Mouse (Mus musculus): ENCODE measurements around the gene Kcnt1. TPM values are rescaled to one million over a fixed set of nuclear protein-coding genes. Genes with fewer than 3 reads are reported as not detected.
"Not testable (repeated sequence)": the region's sequence is repeated elsewhere in the genome, so short reads cannot be mapped to it uniquely, and the experiment has no call there.

Kcnt1 gene
- polyA plus RNA-seq (2015; fragmentation: Nextera tagmentation; extraction: Ambion mirVana) = 0.19 and 0.30 TPM in 2 replicates

DNA sequence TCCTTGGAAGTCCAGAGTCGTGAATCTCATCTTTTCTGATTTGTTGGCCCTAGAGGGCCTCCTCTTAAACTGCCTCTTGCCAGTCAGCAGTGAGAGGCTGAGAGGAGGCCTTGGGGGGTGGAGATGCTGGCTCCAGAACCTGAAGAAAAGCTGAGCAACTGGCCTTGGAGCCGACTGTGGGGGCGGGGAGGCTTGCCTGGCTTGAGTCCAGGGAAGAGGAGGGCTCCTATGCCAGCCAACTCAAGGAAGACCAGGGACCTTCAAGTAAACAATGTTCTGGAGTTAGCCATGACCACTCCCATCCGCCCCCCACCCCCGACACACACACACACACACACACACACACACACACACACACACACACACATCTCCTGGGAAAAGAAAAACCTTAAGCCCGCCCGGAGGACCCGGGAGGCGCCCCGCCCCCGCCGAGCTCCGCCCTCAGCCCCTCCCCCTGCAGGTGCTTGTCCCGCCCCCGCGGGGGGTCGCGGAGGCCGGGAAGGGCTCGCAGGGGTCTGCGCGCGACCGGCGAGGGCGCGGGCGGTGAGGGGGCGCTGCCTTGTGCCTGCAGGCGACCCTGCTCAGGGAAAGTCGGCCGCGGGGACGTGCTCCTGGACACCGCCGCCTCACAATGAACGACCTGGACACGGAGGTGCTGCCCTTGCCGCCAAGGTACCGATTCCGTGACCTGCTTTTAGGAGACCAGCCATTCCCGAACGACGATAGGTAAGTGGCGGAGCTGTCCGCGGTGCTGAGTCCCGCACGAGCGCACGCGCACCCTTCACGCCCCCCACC is at the start of gene Kcnt1:
Gene Kcnt1 (plus strand): TSS at position 398 of the 795 bp plus-strand sequence.
- Histone ChIP-seq H3K4me1 (replicated peaks; ENCODE audit: control insufficient read depth, insufficient read depth) (no peaks in the 10 kb centered on the region; the same call in 1 of the 2 replicates), H3K9ac (ENCODE audit: low read length) (no peak within 1 kb of the TSS), H3K4me2 (replicated peaks; ENCODE audit: low read depth) (peak within 1 kb of the TSS; percentile 74), H3K36me3 (ENCODE audit: control insufficient read depth, insufficient read depth, low read length) (no peaks in the 10 kb centered on the region), H3K27ac (replicated peaks) (no peak within 1 kb of the TSS), H3K9me3 (ENCODE audit: control insufficient read depth, low read length) (no peaks in the 10 kb centered on the region), H3K27me3 (ENCODE audit: control insufficient read depth, insufficient read depth, low read length) (no peaks in the 10 kb centered on the region), H3K4me3 (ENCODE audit: low read depth, low read length) (peak within 1 kb of the TSS; percentile 39)
- DNase-seq (ENCODE audit: low spot score) (peak; percentile 48), ATAC-seq (ENCODE audit: low FRiP score, low TSS enrichment) (peak; percentile 46; the same call in 1 of the 2 replicates)
- TF ChIP-seq EP300 (optimal IDR thresholded peaks at IDR 0.05) (no peak), CTCF (IDR thresholded peaks at IDR 0.05; ENCODE audit: low read depth) (no peak)
- 2% methylated on average over 44 of the region's 53 CpGs for WGBS

DNA sequence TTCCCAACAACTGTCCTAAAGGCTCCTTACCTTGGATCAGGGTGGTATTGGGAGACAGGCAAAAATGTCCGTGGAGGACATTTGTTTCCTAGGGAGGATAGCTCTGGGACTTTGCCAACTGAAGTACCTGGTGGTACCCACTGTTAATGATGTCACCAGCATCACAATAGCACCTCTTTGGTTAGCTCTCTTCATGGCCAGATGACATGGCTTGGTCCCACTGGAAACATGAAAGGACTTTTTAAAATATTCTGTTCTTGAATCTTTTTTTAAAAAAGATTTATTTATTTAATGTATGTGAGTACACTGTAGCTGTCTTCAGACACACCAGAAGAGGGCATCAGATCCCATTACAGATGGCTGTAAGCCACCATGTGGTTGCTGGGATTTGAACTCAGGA is 47.8 kb upstream of the Kcnt1 start, which contains the start of gene Glt6d1:
Gene Glt6d1 (minus strand): TSS at position 101 of the 400 bp plus-strand sequence.
- H3K4me1 ChIP-seq (replicated peaks; ENCODE audit: control insufficient read depth, insufficient read depth); H3K9me3 ChIP-seq (ENCODE audit: control insufficient read depth, low read length); H3K4me3 ChIP-seq (ENCODE audit: low read depth, low read length); H3K27me3 ChIP-seq (ENCODE audit: control insufficient read depth, insufficient read depth, low read length); ATAC-seq (ENCODE audit: low FRiP score, low TSS enrichment); DNase-seq (ENCODE audit: low spot score); H3K36me3 ChIP-seq (ENCODE audit: control insufficient read depth, insufficient read depth, low read length); H3K4me2 ChIP-seq (replicated peaks; ENCODE audit: low read depth); H3K27ac ChIP-seq (replicated peaks); H3K9ac ChIP-seq (ENCODE audit: low read length): not testable (repeated sequence)
- WGBS = 74% methylated on average over 1 of the region's 1 CpGs

DNA sequence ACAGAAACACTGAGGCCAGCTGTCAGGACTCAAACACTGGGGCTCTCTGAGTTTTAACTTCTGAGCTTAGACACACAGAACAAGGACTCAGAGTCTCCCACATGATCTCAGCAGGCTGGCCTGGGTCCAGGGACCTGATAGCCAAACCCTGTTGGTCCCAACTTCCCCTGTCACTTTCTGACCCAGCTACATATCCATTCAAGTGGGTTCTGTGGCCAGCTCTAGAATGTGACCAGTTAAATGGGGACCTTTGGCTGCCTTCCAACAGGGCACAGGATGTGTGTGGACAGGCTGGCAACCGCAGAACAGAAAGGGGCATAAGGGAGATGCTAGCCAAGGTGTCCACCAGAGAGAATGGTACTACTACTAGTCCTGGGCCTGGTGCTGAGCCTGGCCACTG is 40.7 kb upstream of the Kcnt1 start, which contains the start of gene Lcn9:
Gene Lcn9 (plus strand): TSS at position 348 of the 400 bp plus-strand sequence.
- no peak within 1 kb of the TSS for H3K4me2 ChIP-seq (replicated peaks; ENCODE audit: low read depth)
- no peak within 1 kb of the TSS for H3K4me3 ChIP-seq (ENCODE audit: low read depth, low read length)
- DNase-seq (ENCODE audit: low spot score) = no peak
- H3K27ac ChIP-seq (replicated peaks) = no peak within 1 kb of the TSS
- ATAC-seq (ENCODE audit: low FRiP score, low TSS enrichment) = no peak
- WGBS = 76% methylated on average over 1 of the region's 1 CpGs
- no peak for TF ChIP-seq EP300 (optimal IDR thresholded peaks at IDR 0.05)
- no peak for TF ChIP-seq CTCF (IDR thresholded peaks at IDR 0.05; ENCODE audit: low read depth)
- no peaks in the 10 kb centered on the region for H3K4me1 ChIP-seq (replicated peaks; ENCODE audit: control insufficient read depth, insufficient read depth)
- no peaks in the 10 kb centered on the region for H3K36me3 ChIP-seq (ENCODE audit: control insufficient read depth, insufficient read depth, low read length)
- H3K9ac ChIP-seq (ENCODE audit: low read length) = no peak within 1 kb of the TSS
- no peaks in the 10 kb centered on the region for H3K9me3 ChIP-seq (ENCODE audit: control insufficient read depth, low read length)
- H3K27me3 ChIP-seq (ENCODE audit: control insufficient read depth, insufficient read depth, low read length) = no peaks in the 10 kb centered on the region

- Histone ChIP-seq H3K4me2 (replicated peaks; ENCODE audit: low read depth) (no peak overlapping the region), H3K27ac (replicated peaks) (no peak overlapping the region), H3K4me3 (ENCODE audit: low read depth, low read length) (no peak overlapping the region), H3K9me3 (ENCODE audit: control insufficient read depth, low read length) (no peaks in the 10 kb centered on the region), H3K27me3 (ENCODE audit: control insufficient read depth, insufficient read depth, low read length) (no peaks in the 10 kb centered on the region), H3K36me3 (ENCODE audit: control insufficient read depth, insufficient read depth, low read length) (no peaks in the 10 kb centered on the region), H3K9ac (ENCODE audit: low read length) (no peak overlapping the region), H3K4me1 (replicated peaks; ENCODE audit: control insufficient read depth, insufficient read depth) (no peaks in the 10 kb centered on the region)
- no peak for DNase-seq (ENCODE audit: low spot score)
- no peak for TF ChIP-seq CTCF (IDR thresholded peaks at IDR 0.05; ENCODE audit: low read depth)
- TF ChIP-seq EP300 (optimal IDR thresholded peaks at IDR 0.05) = no peak
- no peak for ATAC-seq (ENCODE audit: low FRiP score, low TSS enrichment)
- 74% methylated on average over 3 of the region's 3 CpGs for WGBS
These were observed 38.8 kb upstream of the Kcnt1 start for GRCm38 (mm10) chr2:25824751-25825150.

DNA sequence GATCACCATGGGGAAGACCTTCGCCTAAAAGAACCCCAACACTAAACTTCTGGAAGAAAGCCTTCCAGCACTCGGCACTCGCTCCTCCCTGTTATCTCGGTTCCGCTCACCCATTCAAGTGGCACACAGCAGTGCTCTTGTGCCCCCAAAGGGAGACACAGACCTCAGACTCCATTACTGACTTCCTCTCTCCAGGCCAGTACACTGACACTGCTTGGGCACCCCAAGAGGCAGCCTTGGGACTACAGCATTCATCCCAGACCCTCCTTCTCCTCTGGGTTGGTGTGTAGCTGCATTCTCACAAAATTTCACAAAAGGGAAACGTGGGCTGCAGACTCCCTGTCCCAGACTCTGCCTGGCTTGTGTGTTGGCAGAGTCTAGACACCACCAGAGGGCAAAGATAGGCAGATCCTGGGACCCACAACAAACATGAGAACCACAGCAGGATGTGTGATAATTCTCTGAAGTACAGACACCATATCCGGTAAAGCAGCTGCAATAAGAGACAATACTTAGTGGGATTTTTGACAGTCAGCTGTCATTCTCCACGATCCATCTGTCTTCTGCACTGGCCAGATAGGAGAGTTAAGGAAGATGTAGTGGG is 35.1 kb upstream of the Kcnt1 start:
- Histone ChIP-seq H3K4me1 (replicated peaks; ENCODE audit: control insufficient read depth, insufficient read depth) (no peaks in the 10 kb centered on the region), H3K36me3 (ENCODE audit: control insufficient read depth, insufficient read depth, low read length) (no peaks in the 10 kb centered on the region), H3K9me3 (ENCODE audit: control insufficient read depth, low read length) (no peaks in the 10 kb centered on the region), H3K27ac (replicated peaks) (no peak overlapping the region), H3K27me3 (ENCODE audit: control insufficient read depth, insufficient read depth, low read length) (no peaks in the 10 kb centered on the region), H3K9ac (ENCODE audit: low read length) (no peak overlapping the region), H3K4me2 (replicated peaks; ENCODE audit: low read depth) (no peak overlapping the region), H3K4me3 (ENCODE audit: low read depth, low read length) (no peak overlapping the region)
- 0 out of 2 replicates have a peak, but pooled peaks have one; percentile 2 for TF ChIP-seq CTCF (IDR thresholded peaks at IDR 0.05; ENCODE audit: low read depth)
- TF ChIP-seq EP300 (optimal IDR thresholded peaks at IDR 0.05) = no peak
- no peak for ATAC-seq (ENCODE audit: low FRiP score, low TSS enrichment)
- no peak for DNase-seq (ENCODE audit: low spot score)
- 78% methylated on average over 8 of the region's 8 CpGs for WGBS

DNA sequence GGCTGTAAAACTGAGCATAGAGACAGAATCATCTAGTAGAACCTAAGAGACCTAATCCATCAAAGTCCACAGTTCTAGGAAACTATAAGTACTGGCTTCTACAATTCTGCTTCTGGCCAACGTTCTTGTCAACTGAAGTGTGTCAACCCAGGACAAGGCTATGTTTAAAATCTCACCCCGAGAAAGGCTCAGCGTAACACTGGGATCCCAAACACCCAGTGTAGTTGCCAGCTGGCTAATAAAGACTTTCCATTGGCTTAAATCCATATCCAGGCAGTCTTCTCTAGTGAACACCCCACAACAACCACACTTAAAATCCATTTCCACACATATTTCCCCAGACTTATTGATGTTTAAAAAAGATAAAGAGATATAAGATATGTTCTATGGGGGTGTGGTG is 32.7 kb upstream of the Kcnt1 start:
- DNase-seq (ENCODE audit: low spot score) (no peak), ATAC-seq (ENCODE audit: low FRiP score, low TSS enrichment) (no peak)
- Histone ChIP-seq H3K36me3 (ENCODE audit: control insufficient read depth, insufficient read depth, low read length) (no peaks in the 10 kb centered on the region), H3K9me3 (ENCODE audit: control insufficient read depth, low read length) (no peaks in the 10 kb centered on the region), H3K4me2 (replicated peaks; ENCODE audit: low read depth) (no peak overlapping the region), H3K27ac (replicated peaks) (no peak overlapping the region), H3K4me3 (ENCODE audit: low read depth, low read length) (no peak overlapping the region), H3K9ac (ENCODE audit: low read length) (no peak overlapping the region), H3K27me3 (ENCODE audit: control insufficient read depth, insufficient read depth, low read length) (no peaks in the 10 kb centered on the region), H3K4me1 (replicated peaks; ENCODE audit: control insufficient read depth, insufficient read depth) (no peaks in the 10 kb centered on the region)
- no peak for TF ChIP-seq CTCF (IDR thresholded peaks at IDR 0.05; ENCODE audit: low read depth)
- TF ChIP-seq EP300 (optimal IDR thresholded peaks at IDR 0.05) = no peak
- 42% methylated on average over 3 of the region's 3 CpGs for WGBS
